Mouse (Mus musculus): ENCODE data around the gene Olfr211. TPM values are rescaled to one million over a fixed set of nuclear protein-coding genes. Genes with fewer than 3 reads are reported as not detected.
"Not testable (repeated sequence)": the region's sequence is repeated elsewhere in the genome, so short reads cannot be mapped to it uniquely, and the experiment has no call there.

The Olfr211 gene
- polyA plus RNA-seq, 1 experiment = not detected

DNA sequence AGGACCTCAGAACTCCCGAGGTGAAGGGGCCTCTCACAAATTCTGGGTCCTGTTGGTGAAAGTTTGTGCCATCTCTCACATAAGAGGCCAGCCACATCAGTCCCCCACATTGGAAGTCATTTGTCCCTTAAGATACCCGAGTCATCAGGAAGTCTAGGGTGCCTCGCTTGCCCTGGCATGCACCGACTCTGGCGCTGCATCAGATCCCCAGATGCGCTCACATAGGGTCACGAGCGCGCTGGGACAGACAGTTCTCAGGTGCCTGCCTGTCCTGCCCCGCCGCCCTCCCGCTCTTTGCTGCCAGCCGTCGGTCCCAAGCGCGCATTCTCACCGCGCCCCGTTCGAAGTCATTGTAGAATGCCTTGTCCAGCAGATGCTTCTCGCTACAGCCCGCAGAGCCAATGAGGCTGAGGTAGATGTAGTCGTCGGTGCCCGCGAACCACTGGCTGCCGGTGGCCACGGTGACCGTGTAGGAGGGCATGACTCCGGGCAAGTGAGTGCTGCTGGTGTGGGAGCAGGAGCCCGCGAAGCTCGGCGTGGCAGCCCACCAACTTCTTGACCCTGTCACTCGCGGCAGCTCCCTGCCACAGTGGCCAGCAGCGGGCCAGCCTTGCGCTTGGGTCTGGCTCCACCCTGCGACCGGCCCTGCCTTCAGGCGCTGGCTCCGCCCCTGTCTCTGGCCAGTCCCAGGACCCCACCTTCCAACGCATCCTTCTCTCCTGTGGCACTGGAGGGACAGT lies 28.2 kb upstream of the Olfr211 start, which contains the start of gene Alox5:
Gene Alox5, minus strand, starts transcription at position 635 of the 740 bp plus-strand sequence.
- H3K36me3 ChIP-seq (ENCODE audit: control insufficient read depth, insufficient read depth, low read length) = no peaks in the 10 kb centered on the region
- TF ChIP-seq POLR2A (IDR thresholded peaks at IDR 0.05; ENCODE audit: control insufficient read depth, low read depth, low read length) (no peak), CTCF (IDR thresholded peaks at IDR 0.05; ENCODE audit: control insufficient read depth, insufficient read depth, insufficient replicate concordance, low read depth, low read length) (no peak)
- no peaks in the 10 kb centered on the region for H3K27me3 ChIP-seq (ENCODE audit: control insufficient read depth, insufficient read depth, low read length)
- peaks cover 3% of the 10 kb centered on the region; the same call in 1 of the 2 replicates for H3K4me1 ChIP-seq (ENCODE audit: control insufficient read depth, insufficient read depth, low read length)
- no peak within 1 kb of the TSS for H3K27ac ChIP-seq (ENCODE audit: control insufficient read depth, insufficient read depth, low read depth, low read length)
- peak within 1 kb of the TSS; percentile 21 for H3K4me3 ChIP-seq (ENCODE audit: control insufficient read depth, low read depth, low read length)

DNA sequence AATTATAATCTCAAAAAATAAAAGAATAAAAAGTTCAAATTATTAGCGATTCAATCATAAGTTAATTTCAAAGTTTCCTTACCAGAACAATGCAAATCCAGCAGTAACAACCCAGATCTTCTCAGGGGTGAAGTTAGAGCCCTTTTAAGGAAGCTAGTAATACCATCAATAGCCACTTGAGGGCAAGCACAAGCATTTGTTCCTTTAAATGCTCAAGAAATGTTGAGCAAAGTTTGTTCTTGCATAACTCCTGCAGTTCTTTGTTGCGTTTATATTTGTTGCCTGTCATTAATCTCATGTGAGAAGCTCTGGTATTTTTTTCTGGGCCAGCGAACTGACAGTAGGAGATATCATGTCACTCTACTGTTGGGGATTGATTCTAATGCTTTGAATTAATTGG lies 20.8 kb upstream of the Olfr211 start:
- no peak for TF ChIP-seq POLR2A (IDR thresholded peaks at IDR 0.05; ENCODE audit: control insufficient read depth, low read depth, low read length)
- no peak for TF ChIP-seq CTCF (IDR thresholded peaks at IDR 0.05; ENCODE audit: control insufficient read depth, insufficient read depth, insufficient replicate concordance, low read depth, low read length)
- H3K27ac ChIP-seq (ENCODE audit: control insufficient read depth, insufficient read depth, low read depth, low read length) = no peak overlapping the region
- no peaks in the 10 kb centered on the region for H3K4me1 ChIP-seq (ENCODE audit: control insufficient read depth, insufficient read depth, low read length)
- H3K36me3 ChIP-seq (ENCODE audit: control insufficient read depth, insufficient read depth, low read length) = no peaks in the 10 kb centered on the region
- no peaks in the 10 kb centered on the region for H3K27me3 ChIP-seq (ENCODE audit: control insufficient read depth, insufficient read depth, low read length)
- H3K4me3 ChIP-seq (ENCODE audit: control insufficient read depth, low read depth, low read length) = no peak overlapping the region

DNA sequence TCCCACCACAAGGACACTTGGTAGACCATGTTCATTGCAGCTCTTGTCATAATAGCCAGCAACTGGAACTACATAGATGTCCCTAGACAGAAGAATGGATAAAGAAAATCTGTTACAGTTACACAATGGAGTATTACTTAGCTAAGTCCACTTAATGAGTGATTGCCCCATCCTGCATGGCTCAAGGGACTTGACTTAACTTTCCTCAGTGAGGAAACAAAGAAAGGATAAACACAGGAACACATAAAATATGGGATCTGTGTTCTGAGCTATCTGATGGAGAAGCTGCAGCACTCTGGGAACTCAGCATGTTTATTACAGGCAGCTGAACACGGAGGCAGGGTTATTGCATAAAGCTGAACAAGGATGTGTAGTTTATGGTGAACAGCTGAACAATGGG lies 3.8 kb upstream of the Olfr211 start:
- Histone ChIP-seq H3K27me3 (ENCODE audit: control insufficient read depth, insufficient read depth, low read length) (no peaks in the 10 kb centered on the region), H3K27ac (ENCODE audit: control insufficient read depth, insufficient read depth, low read depth, low read length) (no peak overlapping the region), H3K36me3 (ENCODE audit: control insufficient read depth, insufficient read depth, low read length) (no peaks in the 10 kb centered on the region), H3K4me3 (ENCODE audit: control insufficient read depth, low read depth, low read length) (no peak overlapping the region), H3K4me1 (ENCODE audit: control insufficient read depth, insufficient read depth, low read length) (no peaks in the 10 kb centered on the region)
- TF ChIP-seq CTCF (IDR thresholded peaks at IDR 0.05; ENCODE audit: control insufficient read depth, insufficient read depth, insufficient replicate concordance, low read depth, low read length) = no peak
- no peak for TF ChIP-seq POLR2A (IDR thresholded peaks at IDR 0.05; ENCODE audit: control insufficient read depth, low read depth, low read length)

DNA sequence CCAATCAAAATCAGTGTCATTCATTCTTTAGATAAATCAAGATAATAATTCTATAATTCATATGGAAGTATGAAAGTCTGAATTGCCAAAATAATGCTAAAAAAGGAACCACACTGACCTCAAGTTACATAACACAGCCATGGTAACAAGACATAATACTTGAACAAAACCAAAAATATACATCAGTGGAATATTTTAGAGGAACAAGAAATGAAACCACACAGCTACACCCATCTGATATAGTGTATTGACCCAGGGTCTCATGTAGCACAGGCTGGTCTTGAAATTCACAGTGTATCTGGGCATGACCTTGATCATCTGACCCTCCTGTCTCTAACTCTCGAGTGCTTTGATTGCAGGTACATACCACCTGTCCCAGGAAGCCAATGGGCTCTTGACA lies 2.1 kb upstream of the Olfr211 start:
- H3K4me3 ChIP-seq (ENCODE audit: control insufficient read depth, low read depth, low read length) = no peak overlapping the region
- no peaks in the 10 kb centered on the region for H3K27me3 ChIP-seq (ENCODE audit: control insufficient read depth, insufficient read depth, low read length)
- no peaks in the 10 kb centered on the region for H3K36me3 ChIP-seq (ENCODE audit: control insufficient read depth, insufficient read depth, low read length)
- H3K27ac ChIP-seq (ENCODE audit: control insufficient read depth, insufficient read depth, low read depth, low read length) = no peak overlapping the region
- H3K4me1 ChIP-seq (ENCODE audit: control insufficient read depth, insufficient read depth, low read length) = no peaks in the 10 kb centered on the region
- no peak for TF ChIP-seq CTCF (IDR thresholded peaks at IDR 0.05; ENCODE audit: control insufficient read depth, insufficient read depth, insufficient replicate concordance, low read depth, low read length)
- TF ChIP-seq POLR2A (IDR thresholded peaks at IDR 0.05; ENCODE audit: control insufficient read depth, low read depth, low read length) = no peak

DNA sequence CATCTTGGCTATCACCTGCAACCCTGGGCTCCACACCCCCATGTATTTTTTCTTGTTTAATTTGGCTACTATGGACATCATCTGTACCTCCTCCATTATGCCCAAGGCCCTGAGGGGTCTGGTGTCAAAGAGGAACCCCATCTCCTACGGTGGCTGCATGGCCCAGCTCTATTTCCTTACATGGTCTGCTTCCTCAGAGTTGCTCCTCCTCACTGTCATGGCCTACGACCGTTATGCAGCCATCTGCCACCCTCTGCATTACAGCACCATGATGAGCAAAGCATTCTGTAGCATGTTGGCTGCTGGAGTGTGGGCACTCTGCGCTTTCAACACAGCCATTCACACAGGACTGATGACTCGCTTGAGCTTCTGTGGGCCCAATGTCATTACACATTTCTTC lies 4.9 kb downstream of the Olfr211 start:
- Histone ChIP-seq H3K27ac (ENCODE audit: control insufficient read depth, insufficient read depth, low read depth, low read length) (no peak overlapping the region), H3K36me3 (ENCODE audit: control insufficient read depth, insufficient read depth, low read length) (no peaks in the 10 kb centered on the region), H3K4me3 (ENCODE audit: control insufficient read depth, low read depth, low read length) (no peak overlapping the region), H3K27me3 (ENCODE audit: control insufficient read depth, insufficient read depth, low read length) (no peaks in the 10 kb centered on the region), H3K4me1 (ENCODE audit: control insufficient read depth, insufficient read depth, low read length) (no peaks in the 10 kb centered on the region)
- TF ChIP-seq CTCF (IDR thresholded peaks at IDR 0.05; ENCODE audit: control insufficient read depth, insufficient read depth, insufficient replicate concordance, low read depth, low read length) = no peak
- TF ChIP-seq POLR2A (IDR thresholded peaks at IDR 0.05; ENCODE audit: control insufficient read depth, low read depth, low read length) = no peak

DNA sequence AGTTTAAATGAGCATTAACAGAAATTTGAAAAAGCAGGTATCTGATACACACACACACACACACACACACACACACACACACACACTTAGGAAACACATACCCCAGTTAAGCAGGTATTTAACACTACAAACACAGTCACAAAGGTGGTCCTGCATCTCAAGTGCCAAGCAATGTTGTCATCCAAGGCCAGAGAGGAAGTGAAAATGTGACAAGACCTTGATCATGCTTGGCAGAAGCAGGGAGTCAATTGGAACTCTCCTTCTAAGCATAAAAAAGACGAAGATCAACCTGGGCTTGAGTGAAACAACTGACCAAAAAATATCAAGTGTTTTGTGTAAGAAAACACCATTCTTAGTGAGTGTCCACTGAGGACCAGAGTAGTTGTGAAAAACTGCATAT lies 7.1 kb downstream of the Olfr211 start:
- no peak overlapping the region for H3K4me3 ChIP-seq (ENCODE audit: control insufficient read depth, low read depth, low read length)
- no peak for TF ChIP-seq CTCF (IDR thresholded peaks at IDR 0.05; ENCODE audit: control insufficient read depth, insufficient read depth, insufficient replicate concordance, low read depth, low read length)
- no peak for TF ChIP-seq POLR2A (IDR thresholded peaks at IDR 0.05; ENCODE audit: control insufficient read depth, low read depth, low read length)
- no peak overlapping the region for H3K27ac ChIP-seq (ENCODE audit: control insufficient read depth, insufficient read depth, low read depth, low read length)
- no peaks in the 10 kb centered on the region for H3K4me1 ChIP-seq (ENCODE audit: control insufficient read depth, insufficient read depth, low read length)
- H3K36me3 ChIP-seq (ENCODE audit: control insufficient read depth, insufficient read depth, low read length) = no peaks in the 10 kb centered on the region
- H3K27me3 ChIP-seq (ENCODE audit: control insufficient read depth, insufficient read depth, low read length) = no peaks in the 10 kb centered on the region

DNA sequence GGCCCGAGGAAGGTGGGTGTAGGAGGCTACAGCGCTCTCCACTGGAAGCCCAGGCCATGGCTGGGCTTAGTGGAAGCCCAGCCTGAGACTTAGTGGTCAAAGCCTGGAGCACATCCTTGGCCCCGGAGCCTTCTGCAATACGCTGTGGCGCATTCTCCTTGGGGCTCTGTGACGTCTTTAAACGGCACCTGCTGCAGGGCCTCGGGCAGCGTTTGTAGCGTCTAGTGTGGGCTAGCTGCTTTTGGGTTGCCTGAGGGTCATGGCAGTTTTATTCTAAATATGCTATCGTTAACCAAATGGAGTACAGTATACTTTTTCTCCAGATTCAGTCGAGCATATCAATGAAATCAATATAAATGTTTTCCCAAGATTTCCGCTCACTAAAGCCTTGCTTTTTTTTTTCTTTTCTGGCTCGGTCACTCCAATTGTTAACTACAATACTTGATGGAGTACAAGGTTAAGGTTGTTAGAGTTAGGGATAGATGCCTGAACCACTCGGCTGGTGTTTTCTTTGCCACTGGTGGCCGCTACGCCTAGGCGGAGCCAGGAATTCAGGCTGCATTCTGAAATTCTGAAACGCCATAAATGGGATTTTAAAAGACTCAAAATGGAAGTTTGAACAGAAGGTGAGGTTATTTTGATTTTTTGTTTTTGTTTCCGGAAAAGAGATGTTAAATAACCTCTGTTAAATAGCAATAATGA lies 17.6 kb downstream of the Olfr211 start, which contains the start of gene Olfr212:
Gene Olfr212, plus strand, starts transcription at position 215 of the 702 bp plus-strand sequence.
- H3K27me3 ChIP-seq (ENCODE audit: control insufficient read depth, insufficient read depth, low read length); H3K4me1 ChIP-seq (ENCODE audit: control insufficient read depth, insufficient read depth, low read length); H3K27ac ChIP-seq (ENCODE audit: control insufficient read depth, insufficient read depth, low read depth, low read length); H3K36me3 ChIP-seq (ENCODE audit: control insufficient read depth, insufficient read depth, low read length): not testable (repeated sequence)
- peak within 1 kb of the TSS; percentile 73 for H3K4me3 ChIP-seq (ENCODE audit: control insufficient read depth, low read depth, low read length)
